Mouse (Mus musculus): ENCODE measurements around the gene Fam151b. TPM values are rescaled to one million over a fixed set of nuclear protein-coding genes. Genes with fewer than 3 reads are reported as not detected.
A peak's percentile ranks its signal among the peaks of the same experiment; 100 is the strongest.

Fam151b gene
- polyA plus RNA-seq, 1 experiment: 4.1 TPM

DNA sequence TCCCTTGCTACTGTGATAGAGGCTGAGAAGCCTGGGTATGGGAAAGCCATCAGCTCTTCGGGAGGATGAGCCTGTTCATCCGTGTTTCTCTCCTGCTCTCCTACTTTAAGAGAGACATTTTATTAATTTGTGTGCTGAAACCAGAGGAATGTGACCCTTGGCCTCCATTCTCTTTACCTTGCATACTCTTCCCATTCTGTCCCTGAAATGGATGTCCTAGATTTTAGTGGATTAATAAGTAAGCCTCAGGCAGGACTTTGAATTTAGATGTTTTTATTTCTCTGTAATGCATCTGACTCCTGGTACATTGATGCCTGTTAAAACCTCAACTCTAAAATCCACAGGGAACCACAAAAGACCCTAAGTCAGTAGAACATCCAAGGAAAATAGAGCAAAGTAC, 14.4 kb downstream of the Fam151b start:
- TF ChIP-seq CTCF (IDR thresholded peaks at IDR 0.05; ENCODE audit: borderline replicate concordance, extremely low read depth, insufficient read depth, insufficient read length) (no peak), POLR2A (IDR thresholded peaks at IDR 0.05; ENCODE audit: borderline replicate concordance, extremely low read depth, insufficient read depth, insufficient read length, poor library complexity, severe bottlenecking) (no peak)
- no peak for DNase-seq (ENCODE audit: low read depth)

DNA sequence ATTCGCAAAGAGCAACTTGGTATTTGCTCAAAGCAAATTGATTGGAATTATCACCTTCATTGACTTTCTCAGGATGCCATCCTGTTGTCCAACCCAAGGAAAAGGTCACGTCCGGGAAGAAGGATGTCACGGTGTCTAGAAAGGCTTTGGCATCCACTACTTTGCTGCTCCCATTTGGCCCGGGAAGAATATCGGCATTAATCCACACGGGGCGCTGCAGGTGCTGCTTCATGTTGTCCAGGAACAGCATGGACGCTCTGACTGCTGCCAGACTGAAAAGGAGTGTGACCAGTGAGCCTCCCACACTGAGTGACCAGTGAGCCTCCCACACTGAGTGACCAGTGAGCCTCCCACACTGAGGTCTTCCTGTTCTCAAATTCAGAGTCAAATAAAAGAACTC, 15.9 kb downstream of the Fam151b start:
- DNase-seq (ENCODE audit: low read depth): no peak
- no peak for TF ChIP-seq POLR2A (IDR thresholded peaks at IDR 0.05; ENCODE audit: borderline replicate concordance, extremely low read depth, insufficient read depth, insufficient read length, poor library complexity, severe bottlenecking)
- TF ChIP-seq CTCF (IDR thresholded peaks at IDR 0.05; ENCODE audit: borderline replicate concordance, extremely low read depth, insufficient read depth, insufficient read length): no peak

DNA sequence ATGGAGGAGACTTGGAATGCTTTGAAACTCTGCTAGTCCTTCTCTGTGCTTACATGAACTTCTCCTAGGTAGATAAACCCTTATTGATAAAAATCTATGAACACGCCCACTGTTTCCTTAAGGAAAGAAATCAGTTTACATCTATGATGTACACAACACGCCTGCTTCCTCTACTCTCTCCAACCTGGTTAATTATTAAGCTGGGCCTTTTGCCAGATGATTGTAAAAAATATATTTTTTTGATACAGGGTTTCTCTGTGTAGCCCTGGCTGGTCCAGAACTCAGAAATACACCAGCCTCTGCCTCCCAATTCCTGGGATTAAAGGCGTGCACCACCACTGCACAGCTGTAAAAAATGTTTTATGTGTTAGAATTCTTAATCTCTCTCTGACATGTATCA, 19.1 kb downstream of the Fam151b start:
- DNase-seq (ENCODE audit: low read depth): no peak
- no peak for TF ChIP-seq POLR2A (IDR thresholded peaks at IDR 0.05; ENCODE audit: borderline replicate concordance, extremely low read depth, insufficient read depth, insufficient read length, poor library complexity, severe bottlenecking)
- no peak for TF ChIP-seq CTCF (IDR thresholded peaks at IDR 0.05; ENCODE audit: borderline replicate concordance, extremely low read depth, insufficient read depth, insufficient read length)

DNA sequence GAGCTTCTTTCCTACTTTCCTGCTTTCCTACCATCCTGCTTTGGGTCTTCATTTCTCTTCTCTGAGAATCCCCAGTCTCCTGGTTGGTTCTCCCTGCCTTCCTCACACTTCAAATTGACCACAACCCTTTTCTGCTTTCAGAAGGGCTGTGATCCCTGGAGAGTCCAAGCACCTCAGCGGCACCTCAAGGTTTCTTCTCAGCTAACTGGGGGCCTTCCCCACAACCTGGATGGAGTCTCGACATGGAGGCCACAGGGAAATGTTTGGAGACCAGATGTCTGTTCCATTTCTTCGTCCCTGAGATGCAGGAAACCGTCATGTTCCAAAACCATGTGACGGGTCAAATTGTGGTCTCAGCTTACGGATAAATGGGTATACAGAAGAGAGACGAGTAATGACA, 36.9 kb downstream of the Fam151b start:
- no peak for TF ChIP-seq CTCF (IDR thresholded peaks at IDR 0.05; ENCODE audit: borderline replicate concordance, extremely low read depth, insufficient read depth, insufficient read length)
- no peak for TF ChIP-seq POLR2A (IDR thresholded peaks at IDR 0.05; ENCODE audit: borderline replicate concordance, extremely low read depth, insufficient read depth, insufficient read length, poor library complexity, severe bottlenecking)
- DNase-seq (ENCODE audit: low read depth): no peak

DNA sequence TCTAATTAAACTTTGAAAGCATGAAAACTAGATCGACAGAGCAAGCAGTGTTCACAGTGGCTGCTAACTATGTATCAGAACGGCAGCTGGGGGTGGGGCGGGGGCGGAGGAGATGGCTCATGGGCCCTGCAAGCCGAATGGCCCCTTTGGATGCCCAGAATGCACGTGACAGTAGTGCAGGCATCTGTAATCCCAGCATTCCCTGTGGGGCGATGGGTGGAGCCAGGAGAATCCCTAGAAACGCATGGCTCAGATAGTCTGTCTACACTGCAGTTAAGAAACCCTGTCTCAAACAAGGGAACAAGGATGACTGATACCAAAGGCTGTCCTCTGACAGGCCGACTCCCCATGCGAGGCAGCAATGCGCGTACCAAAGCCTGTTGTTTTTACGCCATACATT, 43.5 kb downstream of the Fam151b start:
- DNase-seq (ENCODE audit: low read depth): no peak
- no peak for TF ChIP-seq POLR2A (IDR thresholded peaks at IDR 0.05; ENCODE audit: borderline replicate concordance, extremely low read depth, insufficient read depth, insufficient read length, poor library complexity, severe bottlenecking)
- TF ChIP-seq CTCF (IDR thresholded peaks at IDR 0.05; ENCODE audit: borderline replicate concordance, extremely low read depth, insufficient read depth, insufficient read length): no peak

DNA sequence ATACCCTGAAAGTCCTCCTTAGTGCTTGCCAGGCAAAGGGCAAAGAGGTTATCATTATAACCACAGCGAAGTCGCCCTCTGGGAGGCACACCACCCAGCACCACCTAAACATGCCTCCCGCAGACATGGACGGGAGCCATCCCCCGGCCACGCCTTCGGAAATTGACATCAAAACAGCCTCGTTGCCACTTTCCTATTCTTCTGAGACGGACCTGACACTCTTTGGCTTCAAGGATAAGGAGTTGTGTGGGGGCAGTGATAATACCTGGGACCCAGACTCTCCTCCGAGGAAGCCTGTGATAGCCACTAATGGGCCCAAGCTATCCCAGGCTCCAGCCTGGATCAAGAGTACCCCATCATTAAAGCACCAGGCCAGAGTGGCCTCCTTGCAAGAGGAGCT, 45.2 kb downstream of the Fam151b start:
- TF ChIP-seq CTCF (IDR thresholded peaks at IDR 0.05; ENCODE audit: borderline replicate concordance, extremely low read depth, insufficient read depth, insufficient read length) (no peak), POLR2A (IDR thresholded peaks at IDR 0.05; ENCODE audit: borderline replicate concordance, extremely low read depth, insufficient read depth, insufficient read length, poor library complexity, severe bottlenecking) (no peak)

DNA sequence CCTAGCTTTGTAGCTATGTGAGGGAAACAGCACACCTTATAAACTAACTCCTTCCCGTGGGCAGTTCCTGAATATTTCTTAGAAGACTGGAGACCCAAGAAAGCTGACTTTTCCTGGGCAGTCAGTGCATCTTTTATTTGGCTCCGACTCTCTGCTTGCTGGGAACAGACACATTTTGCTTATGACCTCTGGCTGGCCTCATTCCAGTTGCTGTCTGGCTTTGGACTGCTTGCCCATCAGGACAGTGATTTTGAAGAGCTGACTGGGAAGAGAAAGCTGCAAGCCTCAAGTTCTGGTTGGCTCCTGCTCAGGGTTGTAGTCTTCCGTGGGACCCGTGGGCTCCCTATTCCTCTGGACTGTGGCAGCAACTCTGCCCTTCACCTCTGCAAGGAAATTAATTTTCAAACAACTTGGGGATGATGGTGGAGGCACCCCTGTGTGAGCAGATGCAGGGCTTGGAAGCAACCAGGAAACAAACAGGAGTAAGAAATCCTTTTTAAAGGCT, 56.4 kb downstream of the Fam151b start:
- TF ChIP-seq CTCF (IDR thresholded peaks at IDR 0.05; ENCODE audit: borderline replicate concordance, extremely low read depth, insufficient read depth, insufficient read length) (no peak), POLR2A (IDR thresholded peaks at IDR 0.05; ENCODE audit: borderline replicate concordance, extremely low read depth, insufficient read depth, insufficient read length, poor library complexity, severe bottlenecking) (no peak)
- DNase-seq (ENCODE audit: low read depth): peak; percentile 7

More for the DNA sequence above, 45.2 kb downstream of the Fam151b start:
- DNase-seq (ENCODE audit: low read depth): no peak

DNA sequence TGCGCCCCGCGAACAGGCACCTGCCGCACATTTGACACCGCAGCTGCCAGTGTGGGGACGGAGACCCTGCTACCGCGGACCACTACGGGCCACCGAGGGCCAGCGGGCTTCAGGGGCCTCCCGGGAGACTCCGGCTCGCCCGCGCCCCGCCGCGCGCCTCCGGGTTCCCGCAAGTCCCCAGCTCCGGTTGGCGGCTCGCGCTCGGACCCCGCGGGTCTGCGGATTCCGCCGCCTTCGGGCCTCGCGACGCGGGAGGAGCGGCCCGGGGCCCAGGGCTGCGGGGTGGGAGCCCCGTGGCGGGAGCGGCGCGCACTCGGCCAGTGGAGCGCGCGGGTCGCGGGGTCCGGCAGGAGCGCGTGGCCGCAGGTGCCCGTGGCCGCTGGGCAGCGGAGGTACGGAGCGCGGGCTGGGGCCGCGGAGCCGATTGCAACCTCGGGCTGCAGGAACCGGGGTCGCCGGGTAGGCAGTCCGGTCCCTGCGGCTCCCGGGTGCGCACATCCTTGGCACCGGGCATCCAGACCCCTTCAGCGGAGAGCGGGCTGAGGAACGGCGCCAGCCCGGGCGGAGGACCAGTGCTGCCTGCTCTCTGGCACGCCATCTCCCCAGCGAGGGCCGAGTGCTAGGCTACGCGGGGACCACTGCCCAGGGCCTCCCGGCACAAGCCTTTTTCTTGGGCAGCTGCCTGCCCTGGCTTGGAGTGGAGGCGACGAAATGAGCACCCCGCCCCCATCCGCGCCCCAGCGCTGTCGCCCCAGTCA, 57.3 kb downstream of the Fam151b start:
- DNase-seq (ENCODE audit: low read depth): peak; percentile 53
- TF ChIP-seq POLR2A (IDR thresholded peaks at IDR 0.05; ENCODE audit: borderline replicate concordance, extremely low read depth, insufficient read depth, insufficient read length, poor library complexity, severe bottlenecking) (no peak), CTCF (IDR thresholded peaks at IDR 0.05; ENCODE audit: borderline replicate concordance, extremely low read depth, insufficient read depth, insufficient read length) (no peak)

DNA sequence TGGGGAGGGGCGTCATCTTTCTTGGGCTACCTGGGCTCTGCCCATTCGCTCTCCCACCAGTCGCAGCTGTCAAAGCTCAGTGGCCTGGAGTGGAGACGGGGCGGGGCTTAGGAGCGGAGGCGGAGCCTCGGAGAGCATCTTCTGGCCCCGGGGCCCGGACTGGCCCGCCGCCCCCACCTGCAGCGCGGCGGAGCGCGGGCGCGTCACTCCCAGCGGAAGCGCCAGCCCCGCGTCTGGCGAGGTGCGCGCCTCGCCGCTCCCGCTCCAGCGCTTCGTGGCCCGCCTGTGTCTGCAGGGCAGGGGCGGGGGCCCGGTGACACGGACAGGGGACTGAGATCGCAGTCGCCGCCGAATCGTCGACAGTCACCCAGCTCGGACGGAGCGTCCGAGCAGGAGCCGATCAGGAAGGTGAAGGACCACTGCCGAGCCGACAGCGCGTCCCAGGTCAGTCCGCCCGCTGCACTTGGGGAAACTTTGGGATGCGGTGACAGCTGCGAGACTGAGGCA, 58.0 kb downstream of the Fam151b start, which contains the start of gene Ankrd34b:
Ankrd34b (plus strand) TSS at position 139 of the 507 bp plus-strand sequence.
- peak; percentile 65 for DNase-seq (ENCODE audit: low read depth)
- no peak for TF ChIP-seq POLR2A (IDR thresholded peaks at IDR 0.05; ENCODE audit: borderline replicate concordance, extremely low read depth, insufficient read depth, insufficient read length, poor library complexity, severe bottlenecking)
- no peak for TF ChIP-seq CTCF (IDR thresholded peaks at IDR 0.05; ENCODE audit: borderline replicate concordance, extremely low read depth, insufficient read depth, insufficient read length)

DNA sequence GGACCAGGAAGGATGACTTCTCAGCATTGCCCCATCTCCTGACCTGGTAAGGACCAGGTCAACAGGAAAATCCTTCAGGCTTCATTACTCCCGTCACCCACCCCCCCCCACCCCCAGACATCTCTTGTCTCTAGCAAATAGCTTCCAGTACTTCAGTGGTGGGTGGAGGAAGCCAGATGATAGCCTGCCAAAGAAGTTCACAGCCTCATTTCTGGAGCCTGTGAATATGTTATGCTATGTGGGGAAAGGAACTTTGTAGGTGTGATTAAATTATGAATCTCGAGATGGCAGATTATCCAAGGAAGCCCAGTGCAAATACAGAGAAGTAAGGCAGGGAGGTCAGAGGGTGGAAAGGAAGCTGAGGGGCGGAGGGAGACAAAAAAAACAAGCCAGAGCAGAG, 60.1 kb downstream of the Fam151b start:
- no peak for DNase-seq (ENCODE audit: low read depth)
- TF ChIP-seq POLR2A (IDR thresholded peaks at IDR 0.05; ENCODE audit: borderline replicate concordance, extremely low read depth, insufficient read depth, insufficient read length, poor library complexity, severe bottlenecking): no peak
- TF ChIP-seq CTCF (IDR thresholded peaks at IDR 0.05; ENCODE audit: borderline replicate concordance, extremely low read depth, insufficient read depth, insufficient read length): no peak

DNA sequence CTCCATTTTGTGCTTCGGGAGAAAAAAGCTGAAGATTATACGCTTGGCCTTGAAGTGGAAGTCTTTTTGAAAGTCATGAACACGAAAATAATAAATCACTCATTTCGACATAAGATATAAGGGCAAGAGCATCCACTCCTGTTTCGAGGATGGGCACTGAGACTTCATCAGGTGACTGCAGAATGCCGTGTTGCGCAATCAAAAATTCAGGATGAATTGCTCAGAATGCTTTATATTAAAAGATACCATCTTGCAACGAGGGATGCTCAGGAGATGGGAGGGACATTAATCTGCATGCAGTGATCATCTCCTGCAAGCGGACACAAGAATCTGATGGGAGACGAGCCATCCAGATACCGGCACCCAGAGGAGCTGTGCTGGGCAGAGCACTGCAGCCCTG, 64.2 kb downstream of the Fam151b start:
- TF ChIP-seq POLR2A (IDR thresholded peaks at IDR 0.05; ENCODE audit: borderline replicate concordance, extremely low read depth, insufficient read depth, insufficient read length, poor library complexity, severe bottlenecking) (no peak), CTCF (IDR thresholded peaks at IDR 0.05; ENCODE audit: borderline replicate concordance, extremely low read depth, insufficient read depth, insufficient read length) (no peak)
- no peak for DNase-seq (ENCODE audit: low read depth)

DNA sequence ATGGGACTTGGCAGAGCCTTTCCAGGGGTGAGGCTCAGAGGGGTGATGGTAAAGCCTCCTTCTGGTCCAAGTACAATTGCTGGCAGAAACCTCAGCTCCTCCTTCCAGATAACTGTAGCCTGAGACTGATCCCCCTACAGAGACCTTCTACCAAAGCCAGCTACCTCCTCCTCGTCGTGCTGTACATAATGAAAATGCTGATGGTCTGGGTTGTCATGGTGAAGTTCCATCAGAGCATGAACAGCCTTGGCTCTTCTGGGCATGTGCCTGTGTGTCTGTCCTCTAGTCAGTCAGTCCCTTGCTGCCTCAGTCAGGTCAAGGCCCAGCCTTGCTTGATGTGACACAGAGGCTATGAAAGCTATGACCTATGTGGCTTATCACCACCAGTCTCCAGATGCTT, 73.3 kb downstream of the Fam151b start:
- TF ChIP-seq CTCF (IDR thresholded peaks at IDR 0.05; ENCODE audit: borderline replicate concordance, extremely low read depth, insufficient read depth, insufficient read length) (no peak), POLR2A (IDR thresholded peaks at IDR 0.05; ENCODE audit: borderline replicate concordance, extremely low read depth, insufficient read depth, insufficient read length, poor library complexity, severe bottlenecking) (no peak)
- no peak for DNase-seq (ENCODE audit: low read depth)

All from brain, embryonic 14.5 days (tissue).